Mouse (Mus musculus): Measurements from ENCODE around the gene Gm14393.
"Not testable (repeated sequence)": the region's sequence is repeated elsewhere in the genome, so short reads cannot be mapped to it uniquely, and the experiment has no call there.

The Gm14393 gene

GRCm38 (mm10) chr2:175067681-175068261 is at the start of gene Gm14393:
TSS of gene Gm14393 (minus strand) at chr2:175067781.
- not testable (repeated sequence) for DNase-seq (ENCODE audit: low read depth in 2 of 2, low spot score in 2 of 2)

GRCm38 (mm10) chr2:175044268-175044667 is 23.3 kb downstream of the Gm14393 start:
- DNase-seq (ENCODE audit: low read depth in 2 of 2, low spot score in 2 of 2): not testable (repeated sequence)
